Mouse (Mus musculus) neural tube, embryonic 12.5 days (tissue): ENCODE measurements at regions not wholly inside any gene's neighbourhood (a gene's known extent, or its start where the extent isn't known, plus 50 kb on each side); places are given as distances from the start of the nearest gene placed in this dataset.

Experiments used
- ATAC-seq: fragments of 200-750 bp; cut with Nextera tagmentation; 2 replicates; pipeline ENCODE4 v1.8.0; 2017; ENCODE audit warnings: low read depth, mild to moderate bottlenecking, moderate TSS enrichment, moderate library complexity; ENCODE audit not compliant: low FRiP score
- H3K27ac ChIP-seq: fragments of 300-500 bp; sonication (generic); 2 replicates; pipeline ENCODE4 v1.5.1; 2016
- H3K27me3 ChIP-seq: fragments of 300-500 bp; sonication (generic); replicated peaks from 2 replicates; pipeline ENCODE4 v1.6.1; 2016; ENCODE audit warnings: mild to moderate bottlenecking
- H3K36me3 ChIP-seq: fragments of 300-500 bp; sonication (generic); 2 replicates; pipeline ENCODE4 v1.6.1; 2016; ENCODE audit warnings: mild to moderate bottlenecking
- H3K4me1 ChIP-seq: fragments of 300-500 bp; sonication (generic); 2 replicates; pipeline ENCODE4 v1.6.1; 2016
- H3K4me2 ChIP-seq: fragments of 300-500 bp; sonication (generic); replicated peaks from 2 replicates; pipeline ENCODE4 v1.6.1; 2016; ENCODE audit warnings: mild to moderate bottlenecking
- H3K4me3 ChIP-seq: fragments of 300-500 bp; sonication (generic); 2 replicates; pipeline ENCODE4 v1.5.1; 2016
- H3K9ac ChIP-seq: fragments of 300-500 bp; sonication (generic); 2 replicates; pipeline ENCODE4 v1.6.1; 2016; ENCODE audit warnings: mild to moderate bottlenecking
- H3K9me3 ChIP-seq: fragments of 300-500 bp; sonication (generic); 2 replicates; pipeline ENCODE4 v1.6.1; 2016; ENCODE audit warnings: mild to moderate bottlenecking
- WGBS: fragments of 180-500 bp; shearing (Covaris S2); methylation state at CpG from one replicate; pipeline ENCODE4 v1.1.7; 2016; 5-methylcytosine and 5-hydroxymethylcytosine counted together

- peak overlapping the region; percentile 53 for H3K9ac ChIP-seq
- H3K9me3 ChIP-seq = no peaks in the 10 kb centered on the region
- H3K4me3 ChIP-seq = peak overlapping the region; percentile 21; the same call in 1 of the 2 replicates
- no peaks in the 10 kb centered on the region for H3K36me3 ChIP-seq
- H3K4me1 ChIP-seq = peaks cover 12% of the 10 kb centered on the region; the same call in 1 of the 2 replicates
- no peaks in the 10 kb centered on the region for H3K27me3 ChIP-seq
- WGBS = 9% methylated on average over 20 of the region's 21 CpGs
- no peak for ATAC-seq
- H3K4me2 ChIP-seq = peak overlapping the region; percentile 65
- no peak overlapping the region for H3K27ac ChIP-seq
Measured at GRCm38 (mm10) chr6:127265901-127266812, 114.2 kb upstream of the Ccnd2 start.

GRCm38 (mm10) chr6:127266813-127267165 lies 114.8 kb upstream of the Ccnd2 start:
- H3K4me1 ChIP-seq = peaks cover 12% of the 10 kb centered on the region; the same call in 1 of the 2 replicates
- no peaks in the 10 kb centered on the region for H3K36me3 ChIP-seq
- H3K4me3 ChIP-seq = no peak overlapping the region
- 0 out of 2 replicates have a peak, but pooled peaks have one; percentile 44 for ATAC-seq
- no peak overlapping the region for H3K9ac ChIP-seq
- 31% methylated on average over 10 of the region's 10 CpGs for WGBS
- H3K9me3 ChIP-seq = no peaks in the 10 kb centered on the region
- H3K4me2 ChIP-seq = peak overlapping the region; percentile 65
- H3K27ac ChIP-seq = no peak overlapping the region
- H3K27me3 ChIP-seq = no peaks in the 10 kb centered on the region

- H3K4me3 ChIP-seq = no peak overlapping the region
- H3K9ac ChIP-seq = no peak overlapping the region
- no peaks in the 10 kb centered on the region for H3K27me3 ChIP-seq
- no peaks in the 10 kb centered on the region for H3K9me3 ChIP-seq
- no peak overlapping the region for H3K4me2 ChIP-seq
- H3K27ac ChIP-seq = no peak overlapping the region
- WGBS = 81% methylated on average over 4 of the region's 4 CpGs
- ATAC-seq = no peak
- peaks cover 12% of the 10 kb centered on the region; the same call in 1 of the 2 replicates for H3K4me1 ChIP-seq
- H3K36me3 ChIP-seq = no peaks in the 10 kb centered on the region
Measured at GRCm38 (mm10) chr6:127269021-127269420, 117.0 kb upstream of the Ccnd2 start.

- peaks cover 9% of the 10 kb centered on the region; the same call in 1 of the 2 replicates for H3K4me1 ChIP-seq
- WGBS = 79% methylated on average over 7 of the region's 7 CpGs
- no peak for ATAC-seq
- no peak overlapping the region for H3K4me3 ChIP-seq
- H3K36me3 ChIP-seq = no peaks in the 10 kb centered on the region
- H3K9me3 ChIP-seq = no peaks in the 10 kb centered on the region
- no peak overlapping the region for H3K27ac ChIP-seq
- no peaks in the 10 kb centered on the region for H3K27me3 ChIP-seq
- no peak overlapping the region for H3K4me2 ChIP-seq
- no peak overlapping the region for H3K9ac ChIP-seq
Measured at GRCm38 (mm10) chr6:127269525-127270044, 117.6 kb upstream of the Ccnd2 start.

- H3K27ac ChIP-seq = no peak overlapping the region
Measured at GRCm38 (mm10) chr6:127270774-127271173, 118.8 kb upstream of the Ccnd2 start.

GRCm38 (mm10) chr6:127271418-127271817 lies 119.4 kb upstream of the Ccnd2 start:
- WGBS = 97% methylated on average over 3 of the region's 3 CpGs
- H3K36me3 ChIP-seq = no peaks in the 10 kb centered on the region
- H3K4me1 ChIP-seq = peaks cover 3% of the 10 kb centered on the region; the same call in 1 of the 2 replicates
- H3K9ac ChIP-seq = no peak overlapping the region
- H3K27ac ChIP-seq = no peak overlapping the region
- no peak overlapping the region for H3K4me2 ChIP-seq
- no peak for ATAC-seq
- no peak overlapping the region for H3K4me3 ChIP-seq
- H3K9me3 ChIP-seq = no peaks in the 10 kb centered on the region
- no peaks in the 10 kb centered on the region for H3K27me3 ChIP-seq

More at GRCm38 (mm10) chr6:127270774-127271173, 118.8 kb upstream of the Ccnd2 start:
- Histone ChIP-seq H3K9me3 (no peaks in the 10 kb centered on the region), H3K9ac (no peak overlapping the region), H3K27me3 (no peaks in the 10 kb centered on the region), H3K4me3 (no peak overlapping the region), H3K36me3 (no peaks in the 10 kb centered on the region), H3K4me1 (peaks cover 9% of the 10 kb centered on the region; the same call in 1 of the 2 replicates), H3K4me2 (no peak overlapping the region)
- 92% methylated on average over 9 of the region's 9 CpGs for WGBS
- ATAC-seq = no peak

- H3K27ac ChIP-seq = no peak overlapping the region
- ATAC-seq = no peak
- 69% methylated on average over 7 of the region's 7 CpGs for WGBS
- no peaks in the 10 kb centered on the region for H3K9me3 ChIP-seq
- no peaks in the 10 kb centered on the region for H3K4me1 ChIP-seq
- H3K36me3 ChIP-seq = no peaks in the 10 kb centered on the region
- H3K4me2 ChIP-seq = no peak overlapping the region
- H3K4me3 ChIP-seq = no peak overlapping the region
- no peaks in the 10 kb centered on the region for H3K27me3 ChIP-seq
- no peak overlapping the region for H3K9ac ChIP-seq
Measured at GRCm38 (mm10) chr6:127272630-127273029, 120.6 kb upstream of the Ccnd2 start.

GRCm38 (mm10) chr6:127274732-127275429 lies 122.9 kb upstream of the Ccnd2 start:
- Histone ChIP-seq H3K4me1 (no peaks in the 10 kb centered on the region), H3K9ac (no peak overlapping the region), H3K4me3 (no peak overlapping the region), H3K27ac (no peak overlapping the region), H3K27me3 (no peaks in the 10 kb centered on the region), H3K4me2 (no peak overlapping the region), H3K9me3 (peaks cover 7% of the 10 kb centered on the region; the same call in 1 of the 2 replicates), H3K36me3 (no peaks in the 10 kb centered on the region)
- WGBS = 88% methylated on average over 9 of the region's 9 CpGs
- no peak for ATAC-seq

GRCm38 (mm10) chr6:127275430-127275784 lies 123.4 kb upstream of the Ccnd2 start:
- H3K4me2 ChIP-seq = no peak overlapping the region
- H3K27me3 ChIP-seq = no peaks in the 10 kb centered on the region
- H3K4me1 ChIP-seq = no peaks in the 10 kb centered on the region
- H3K36me3 ChIP-seq = no peaks in the 10 kb centered on the region
- H3K9ac ChIP-seq = no peak overlapping the region
- no peak for ATAC-seq
- no peak overlapping the region for H3K4me3 ChIP-seq
- no peak overlapping the region for H3K27ac ChIP-seq
- peaks cover 7% of the 10 kb centered on the region; the same call in 1 of the 2 replicates for H3K9me3 ChIP-seq
- WGBS = 83% methylated on average over 2 of the region's 2 CpGs

GRCm38 (mm10) chr6:127276362-127276761 lies 124.4 kb upstream of the Ccnd2 start:
- no peak for ATAC-seq
- no peaks in the 10 kb centered on the region for H3K4me1 ChIP-seq
- WGBS = 95% methylated on average over 4 of the region's 4 CpGs

GRCm38 (mm10) chr6:127278402-127278801 lies 126.4 kb upstream of the Ccnd2 start:
- no peak for ATAC-seq
- Histone ChIP-seq H3K9me3 (peaks cover 7% of the 10 kb centered on the region; the same call in 1 of the 2 replicates), H3K9ac (no peak overlapping the region), H3K4me3 (no peak overlapping the region), H3K4me2 (no peak overlapping the region), H3K27ac (no peak overlapping the region), H3K36me3 (no peaks in the 10 kb centered on the region), H3K27me3 (no peaks in the 10 kb centered on the region), H3K4me1 (no peaks in the 10 kb centered on the region)
- WGBS = 71% methylated on average over 4 of the region's 4 CpGs

More at GRCm38 (mm10) chr6:127276362-127276761, 124.4 kb upstream of the Ccnd2 start:
- Histone ChIP-seq H3K36me3 (no peaks in the 10 kb centered on the region), H3K4me3 (no peak overlapping the region), H3K9me3 (peaks cover 7% of the 10 kb centered on the region; the same call in 1 of the 2 replicates), H3K4me2 (no peak overlapping the region), H3K9ac (no peak overlapping the region), H3K27me3 (no peaks in the 10 kb centered on the region), H3K27ac (no peak overlapping the region)

GRCm38 (mm10) chr6:127284226-127284625 lies 132.2 kb upstream of the Ccnd2 start:
- no peaks in the 10 kb centered on the region for H3K9me3 ChIP-seq
- H3K9ac ChIP-seq = no peak overlapping the region
- no peaks in the 10 kb centered on the region for H3K27me3 ChIP-seq
- 66% methylated on average over 6 of the region's 6 CpGs for WGBS
- H3K27ac ChIP-seq = no peak overlapping the region
- H3K4me3 ChIP-seq = no peak overlapping the region
- no peaks in the 10 kb centered on the region for H3K36me3 ChIP-seq
- H3K4me1 ChIP-seq = no peaks in the 10 kb centered on the region; the same call in 1 of the 2 replicates
- no peak overlapping the region for H3K4me2 ChIP-seq
- ATAC-seq = no peak
